Mouse (Mus musculus) ES-Bruce4 (cell line): ENCODE data around the gene Sem1. TPM values are rescaled to one million over a fixed set of nuclear protein-coding genes. Genes with fewer than 3 reads are reported as not detected.

Experiments used
- H3K27ac ChIP-seq: 2 replicates; pipeline ENCODE4 v1.5.1; 2012; ENCODE audit warnings: low read length, inconsistent platforms; ENCODE audit not compliant: insufficient read depth
- H3K27me3 ChIP-seq: 2 replicates; pipeline ENCODE4 v1.6.1; 2012; ENCODE audit warnings: mild to moderate bottlenecking, low read length, inconsistent platforms; ENCODE audit not compliant: control insufficient read depth, poor library complexity, insufficient read depth, severe bottlenecking
- H3K36me3 ChIP-seq: 2 replicates; pipeline ENCODE4 v1.6.1; 2012; ENCODE audit warnings: inconsistent platforms, mild to moderate bottlenecking, low read length, moderate library complexity; ENCODE audit not compliant: control insufficient read depth, poor library complexity, insufficient read depth, severe bottlenecking
- H3K4me1 ChIP-seq: one replicate; pipeline ENCODE4 v1.8.1; 2011; ENCODE audit warnings: low read length; ENCODE audit not compliant: control insufficient read depth, insufficient read depth
- H3K4me3 ChIP-seq: 2 replicates; pipeline ENCODE4 v1.5.1; 2011; ENCODE audit warnings: low read depth, mild to moderate bottlenecking, low read length
- H3K9ac ChIP-seq: 2 replicates; pipeline ENCODE4 v1.6.1; 2012; ENCODE audit warnings: low read depth, mild to moderate bottlenecking, inconsistent platforms; ENCODE audit not compliant: poor library complexity, severe bottlenecking
- H3K9me3 ChIP-seq: replicated peaks from 2 replicates; pipeline ENCODE4 v1.6.1; 2012; ENCODE audit warnings: mild to moderate bottlenecking, low read length, inconsistent platforms; ENCODE audit not compliant: control insufficient read depth, poor library complexity, insufficient read depth, severe bottlenecking
- CTCF ChIP-seq: IDR thresholded peaks from one replicate; pipeline ENCODE4 v1.8.1; 2011; ENCODE audit warnings: low read depth, low read length
- EP300 ChIP-seq: IDR thresholded peaks from 2 replicates; pipeline ENCODE4 v1.6.1; 2011; ENCODE audit warnings: low read depth, low read length; ENCODE audit not compliant: insufficient read depth
- POLR2A ChIP-seq: IDR thresholded peaks from one replicate; pipeline ENCODE4 v1.8.1; 2011; ENCODE audit warnings: low read length; ENCODE audit not compliant: insufficient read depth
- polyA plus RNA-seq: library from polyadenylated mRNA; stranded (reverse); fragments of >200 nt; gene quantifications from 2 replicates; pipeline ENCODE4 v1.2.4, GENCODE M21; 2011; ENCODE audit warnings: low read depth; ENCODE audit not compliant: missing spikeins, insufficient read depth, insufficient read length

The Sem1 gene
- polyA plus RNA-seq, 1 experiment, result 114 TPM

DNA sequence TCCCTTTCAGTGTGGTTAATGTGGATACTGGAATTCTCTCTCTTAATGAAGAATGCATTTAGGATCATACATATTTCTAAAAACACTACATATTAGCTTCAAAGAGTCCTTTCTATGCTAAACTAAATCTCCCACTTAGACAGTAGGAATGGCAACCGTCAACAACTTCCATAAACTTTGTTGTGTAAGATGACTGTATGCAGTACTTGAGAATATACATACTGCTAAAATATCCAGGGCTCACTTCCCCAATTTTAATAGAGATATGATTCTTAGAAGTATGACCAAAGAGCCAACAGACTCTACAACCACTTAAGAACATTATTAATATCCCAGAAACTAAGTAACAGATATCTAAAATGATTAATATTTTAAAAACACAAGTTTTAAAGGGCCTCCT, 20.8 kb downstream of the Sem1 start:
- TF ChIP-seq CTCF (no peak), EP300 (no peak)
- no peak overlapping the region for H3K27ac ChIP-seq
- no peaks in the 10 kb centered on the region for H3K9me3 ChIP-seq

DNA sequence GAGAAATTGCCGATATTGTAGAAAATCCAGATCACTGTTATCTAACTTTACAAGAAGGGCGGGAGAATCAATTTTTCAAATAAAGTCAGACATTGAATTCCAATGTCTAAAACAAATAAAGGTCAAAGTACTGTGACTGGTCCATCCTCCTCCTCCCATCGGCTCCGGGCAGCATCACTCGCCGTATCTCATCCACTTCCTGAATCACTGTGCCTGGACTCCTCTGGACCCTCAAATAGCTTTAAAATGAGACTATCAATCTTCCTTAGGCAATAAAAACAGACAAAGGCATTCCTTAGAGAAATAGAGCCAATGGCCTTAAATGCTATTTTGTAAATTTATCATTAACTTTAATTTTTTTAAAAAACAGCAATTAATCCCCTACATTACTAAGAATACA, 26.5 kb downstream of the Sem1 start:
- no peaks in the 10 kb centered on the region for H3K27me3 ChIP-seq
- no peak overlapping the region for H3K27ac ChIP-seq
- no peaks in the 10 kb centered on the region for H3K36me3 ChIP-seq
- H3K4me3 ChIP-seq, result no peak overlapping the region
- no peak overlapping the region for H3K9ac ChIP-seq
- H3K9me3 ChIP-seq, result no peaks in the 10 kb centered on the region
- TF ChIP-seq EP300 (no peak), CTCF (no peak), POLR2A (no peak)
- no peaks in the 10 kb centered on the region for H3K4me1 ChIP-seq

More for the DNA sequence above, 20.8 kb downstream of the Sem1 start:
- H3K27me3 ChIP-seq, result no peaks in the 10 kb centered on the region
- no peak overlapping the region for H3K4me3 ChIP-seq
- peaks cover 2% of the 10 kb centered on the region for H3K36me3 ChIP-seq
- no peak overlapping the region for H3K9ac ChIP-seq
- H3K4me1 ChIP-seq, result no peaks in the 10 kb centered on the region

DNA sequence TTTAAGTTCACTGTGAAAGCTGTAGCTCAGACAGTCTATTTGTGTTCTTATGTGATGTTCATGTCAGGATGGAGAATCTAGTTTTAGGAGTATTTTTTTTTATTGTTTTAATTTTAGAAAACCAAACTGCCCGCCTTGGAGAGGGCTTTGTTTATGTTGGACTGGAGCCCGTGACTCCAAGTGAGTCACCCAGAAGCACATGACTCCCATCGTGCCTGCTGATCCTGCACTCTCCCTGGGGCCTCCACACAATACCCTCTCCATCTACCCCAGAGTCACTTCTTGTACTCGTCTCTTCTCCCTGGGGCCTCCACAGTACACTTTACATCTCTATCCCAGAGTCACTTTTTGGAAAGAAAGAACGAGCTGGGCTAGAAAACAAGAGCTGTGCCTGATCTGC, 30.5 kb downstream of the Sem1 start:
- Histone ChIP-seq H3K36me3 (no peaks in the 10 kb centered on the region), H3K4me1 (no peaks in the 10 kb centered on the region), H3K27me3 (no peaks in the 10 kb centered on the region), H3K27ac (no peak overlapping the region), H3K4me3 (no peak overlapping the region), H3K9ac (no peak overlapping the region), H3K9me3 (no peaks in the 10 kb centered on the region)
- TF ChIP-seq CTCF (no peak), EP300 (no peak), POLR2A (no peak)

DNA sequence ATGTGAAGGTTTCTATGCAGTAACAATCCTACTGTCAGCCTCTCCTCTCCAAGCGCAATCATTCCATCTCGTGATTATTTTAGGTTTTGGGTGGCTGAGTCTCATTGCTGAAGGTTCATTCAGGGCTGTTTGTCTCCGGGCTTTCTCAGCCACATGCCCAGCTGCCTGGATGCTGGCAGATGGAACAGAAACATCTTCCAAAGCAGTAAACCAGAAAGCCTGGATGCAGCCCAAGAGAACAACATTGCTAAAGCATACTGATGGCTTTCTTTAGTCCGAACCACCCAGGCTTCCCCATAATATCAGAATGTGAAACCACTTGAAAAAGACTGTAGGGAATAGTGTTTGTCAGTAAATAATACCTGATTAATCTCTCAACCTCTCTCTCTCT, 34.2 kb downstream of the Sem1 start:
- Histone ChIP-seq H3K27ac (no peak overlapping the region), H3K36me3 (no peaks in the 10 kb centered on the region), H3K4me1 (no peaks in the 10 kb centered on the region), H3K9ac (no peak overlapping the region), H3K9me3 (no peaks in the 10 kb centered on the region), H3K4me3 (no peak overlapping the region), H3K27me3 (no peaks in the 10 kb centered on the region)
- TF ChIP-seq EP300, result no peak
- TF ChIP-seq POLR2A, result no peak
- TF ChIP-seq CTCF, result no peak

DNA sequence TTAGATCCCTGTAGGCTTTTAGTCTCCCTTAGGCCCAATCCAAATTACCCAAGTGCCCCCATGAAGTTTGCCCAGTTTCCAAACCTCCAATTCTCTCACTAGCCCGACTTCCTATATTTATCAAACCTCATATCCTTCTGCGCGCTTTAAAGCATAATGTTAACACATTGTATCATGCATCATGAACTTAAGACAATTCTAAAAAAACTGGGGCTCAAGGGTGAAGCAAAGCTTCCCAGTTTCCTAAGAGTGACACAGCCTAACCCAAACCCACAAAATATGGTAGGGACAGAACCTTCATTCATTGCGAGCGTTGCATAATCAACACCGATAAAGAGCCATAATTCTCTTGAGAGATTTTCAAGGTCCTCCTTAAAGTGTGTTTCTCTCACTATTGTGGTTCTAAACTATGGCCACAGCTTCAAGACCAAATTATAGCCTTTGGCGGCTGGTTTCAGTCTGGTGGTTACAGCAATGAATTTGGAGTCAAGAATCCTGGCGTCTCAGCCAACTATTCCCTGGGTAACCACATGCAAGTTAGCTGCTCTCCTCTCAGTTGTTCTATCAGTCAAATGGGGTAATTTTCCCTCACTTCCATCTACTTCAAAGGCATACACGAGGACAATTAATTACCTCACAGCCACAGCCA, 34.7 kb downstream of the Sem1 start:
- Histone ChIP-seq H3K9me3 (no peaks in the 10 kb centered on the region), H3K27ac (no peak overlapping the region), H3K4me1 (no peaks in the 10 kb centered on the region), H3K36me3 (no peaks in the 10 kb centered on the region), H3K4me3 (no peak overlapping the region), H3K27me3 (no peaks in the 10 kb centered on the region), H3K9ac (no peak overlapping the region)
- TF ChIP-seq POLR2A (no peak), CTCF (no peak), EP300 (no peak)

DNA sequence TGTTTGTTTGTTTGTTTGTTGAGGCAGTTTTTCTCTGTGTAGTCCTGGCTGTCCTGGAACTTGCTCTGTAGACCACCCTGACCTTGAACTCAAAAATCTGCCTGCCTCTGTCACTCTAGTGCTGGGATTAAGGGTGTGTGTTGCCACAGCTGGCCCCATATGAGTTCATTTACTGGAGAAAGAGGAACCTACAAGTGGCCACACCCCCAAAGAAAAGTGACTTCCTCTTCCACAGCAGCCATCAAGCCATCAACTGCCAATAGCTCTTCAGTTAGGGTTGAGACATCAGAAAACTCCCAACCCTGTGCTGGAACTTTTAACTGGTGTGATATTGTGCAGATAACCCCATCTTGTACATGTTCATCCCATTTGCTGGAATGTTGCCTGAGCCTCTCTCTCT, 36.3 kb downstream of the Sem1 start:
- TF ChIP-seq CTCF (no peak), EP300 (no peak), POLR2A (no peak)
- no peak overlapping the region for H3K9ac ChIP-seq
- no peaks in the 10 kb centered on the region for H3K4me1 ChIP-seq
- no peak overlapping the region for H3K27ac ChIP-seq
- no peaks in the 10 kb centered on the region for H3K27me3 ChIP-seq
- no peak overlapping the region for H3K4me3 ChIP-seq
- H3K9me3 ChIP-seq, result no peaks in the 10 kb centered on the region
- no peaks in the 10 kb centered on the region for H3K36me3 ChIP-seq
